Mouse (Mus musculus): ENCODE measurements at regions not wholly inside any gene's neighbourhood (a gene's known extent, or its start where the extent isn't known, plus 50 kb on each side); places are given as distances from the start of the nearest gene placed in this dataset.
"Not testable (repeated sequence)": the region's sequence is repeated elsewhere in the genome, so short reads cannot be mapped to it uniquely, and the experiment has no call there.

GRCm38 (mm10) chr2:39420696-39421095, 194.4 kb upstream of the Ppp6c start:
- DNase-seq, result no peak

- DNase-seq, result peak; percentile 45
These were observed 174.1 kb upstream of the Ppp6c start for GRCm38 (mm10) chr2:39400336-39400735.

GRCm38 (mm10) chr2:39399523-39399922, 173.3 kb upstream of the Ppp6c start:
- DNase-seq, result peak; percentile 13

- no peak for DNase-seq
These were observed 168.4 kb upstream of the Ppp6c start for GRCm38 (mm10) chr2:39394643-39395042.

GRCm38 (mm10) chr2:39377264-39377663, 151.0 kb upstream of the Ppp6c start:
- DNase-seq, result no peak

- peak; percentile 95 for DNase-seq
These were observed 147.0 kb upstream of the Ppp6c start for GRCm38 (mm10) chr2:39373068-39373779.

GRCm38 (mm10) chr2:39344207-39344606, 118.0 kb upstream of the Ppp6c start:
- DNase-seq, result no peak

- DNase-seq, result no peak
These were observed 114.2 kb upstream of the Ppp6c start for GRCm38 (mm10) chr2:39340406-39340805.

- DNase-seq, result no peak
These were observed 112.8 kb upstream of the Ppp6c start for GRCm38 (mm10) chr2:39338832-39339649.

GRCm38 (mm10) chr2:39337524-39337923, 111.3 kb upstream of the Ppp6c start:
- no peak for DNase-seq

- DNase-seq, result no peak
These were observed 99.7 kb upstream of the Ppp6c start for GRCm38 (mm10) chr2:39325715-39326493.

GRCm38 (mm10) chr2:39325122-39325521, 98.9 kb upstream of the Ppp6c start:
- not testable (repeated sequence) for DNase-seq

GRCm38 (mm10) chr2:39299798-39300382, 73.6 kb upstream of the Ppp6c start:
- DNase-seq, result no peak

- DNase-seq, result no peak
These were observed 73.0 kb upstream of the Ppp6c start for GRCm38 (mm10) chr2:39299290-39299689.

GRCm38 (mm10) chr2:39295435-39295834, 69.2 kb upstream of the Ppp6c start:
- DNase-seq, result no peak

GRCm38 (mm10) chr2:39278218-39278617, 52.0 kb upstream of the Ppp6c start:
- DNase-seq, result no peak
